Mouse (Mus musculus): ENCODE measurements around the gene Stard3.
A peak's percentile ranks its signal among the peaks of the same experiment; 100 is the strongest.

Gene Stard3

GRCm38 (mm10) chr11:98328371-98329069 is 29.6 kb upstream of the Stard3 start:
- DNase-seq (ENCODE audit: extremely low read depth, insufficient read length, low spot score) = no peak

- DNase-seq (ENCODE audit: extremely low read depth, insufficient read length, low spot score) = no peak
Measured at GRCm38 (mm10) chr11:98329081-98329959, 28.8 kb upstream of the Stard3 start, which contains the start of gene Neurod2. Gene Neurod2 (minus strand): TSS chr11:98329648.

GRCm38 (mm10) chr11:98329960-98330744 is 28.0 kb upstream of the Stard3 start:
- DNase-seq (ENCODE audit: extremely low read depth, insufficient read length, low spot score) = no peak

GRCm38 (mm10) chr11:98330745-98331204 is 27.4 kb upstream of the Stard3 start:
- no peak for DNase-seq (ENCODE audit: extremely low read depth, insufficient read length, low spot score)

GRCm38 (mm10) chr11:98331401-98331800 is 26.8 kb upstream of the Stard3 start:
- DNase-seq (ENCODE audit: extremely low read depth, insufficient read length, low spot score) = no peak

GRCm38 (mm10) chr11:98332186-98332585 is 26.0 kb upstream of the Stard3 start:
- DNase-seq (ENCODE audit: extremely low read depth, insufficient read length, low spot score) = no peak

- DNase-seq (ENCODE audit: extremely low read depth, insufficient read length, low spot score) = no peak
Measured at GRCm38 (mm10) chr11:98332841-98333240, 25.3 kb upstream of the Stard3 start.

- DNase-seq (ENCODE audit: extremely low read depth, insufficient read length, low spot score) = no peak
Measured at GRCm38 (mm10) chr11:98333263-98333696, 24.9 kb upstream of the Stard3 start.

GRCm38 (mm10) chr11:98333981-98334741 is 24.0 kb upstream of the Stard3 start:
- DNase-seq (ENCODE audit: extremely low read depth, insufficient read length, low spot score) = no peak

- no peak for DNase-seq (ENCODE audit: extremely low read depth, insufficient read length, low spot score)
Measured at GRCm38 (mm10) chr11:98335250-98335649, 22.9 kb upstream of the Stard3 start.

- no peak for DNase-seq (ENCODE audit: extremely low read depth, insufficient read length, low spot score)
Measured at GRCm38 (mm10) chr11:98336245-98337107, 21.7 kb upstream of the Stard3 start.

GRCm38 (mm10) chr11:98338507-98338961 is 19.6 kb upstream of the Stard3 start:
- DNase-seq (ENCODE audit: extremely low read depth, insufficient read length, low spot score) = no peak

GRCm38 (mm10) chr11:98339071-98339501 is 19.1 kb upstream of the Stard3 start:
- DNase-seq (ENCODE audit: extremely low read depth, insufficient read length, low spot score) = no peak

- no peak for DNase-seq (ENCODE audit: extremely low read depth, insufficient read length, low spot score)
Measured at GRCm38 (mm10) chr11:98339679-98340287, 18.4 kb upstream of the Stard3 start.

GRCm38 (mm10) chr11:98340597-98340996 is 17.6 kb upstream of the Stard3 start:
- no peak for DNase-seq (ENCODE audit: extremely low read depth, insufficient read length, low spot score)

GRCm38 (mm10) chr11:98341174-98341573 is 17.0 kb upstream of the Stard3 start:
- no peak for DNase-seq (ENCODE audit: extremely low read depth, insufficient read length, low spot score)

GRCm38 (mm10) chr11:98342000-98342945 is 15.9 kb upstream of the Stard3 start:
- peak; percentile 78 for DNase-seq (ENCODE audit: extremely low read depth, insufficient read length, low spot score)
